Mouse (Mus musculus): ENCODE measurements at regions not wholly inside any gene's neighbourhood (a gene's known extent, or its start where the extent isn't known, plus 50 kb on each side); places are given as distances from the start of the nearest gene placed in this dataset. TPM values are rescaled to one million over a fixed set of nuclear protein-coding genes. Genes with fewer than 3 reads are reported as not detected.

- DNase-seq (ENCODE audit: low spot score) = no peak
These were observed 131.0 kb upstream of the Cnr1 start for GRCm38 (mm10) chr4:33793398-33793797.

GRCm38 (mm10) chr4:33795461-33795860 is 128.9 kb upstream of the Cnr1 start:
- no peak for DNase-seq (ENCODE audit: low spot score)

DNA sequence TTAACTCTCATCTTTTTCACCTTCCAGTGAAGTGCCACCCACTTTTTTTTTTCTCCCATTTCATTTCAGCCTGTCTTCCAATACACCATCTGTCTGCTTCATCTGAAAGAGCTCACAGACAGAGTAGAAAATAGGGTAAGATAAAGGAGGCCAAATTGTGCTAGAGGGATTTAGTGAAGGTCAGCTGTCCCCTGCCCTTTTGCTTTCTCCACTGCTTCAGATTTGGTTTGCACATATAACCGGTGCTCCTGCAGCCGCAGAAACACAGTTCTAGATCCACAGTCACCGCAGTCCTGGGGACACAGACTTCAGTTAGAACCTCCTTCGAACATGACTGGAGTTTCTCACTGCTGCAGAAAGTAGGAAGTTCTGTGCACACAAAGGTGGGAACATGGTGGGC is 126.4 kb upstream of the Cnr1 start:
- no peak for DNase-seq (ENCODE audit: low spot score)

GRCm38 (mm10) chr4:33798654-33799053 is 125.7 kb upstream of the Cnr1 start:
- no peak for DNase-seq (ENCODE audit: low spot score)

GRCm38 (mm10) chr4:33799110-33799509 is 125.3 kb upstream of the Cnr1 start:
- DNase-seq (ENCODE audit: low spot score) = no peak

GRCm38 (mm10) chr4:33799831-33800230 is 124.6 kb upstream of the Cnr1 start:
- no peak for DNase-seq (ENCODE audit: low spot score)

DNA sequence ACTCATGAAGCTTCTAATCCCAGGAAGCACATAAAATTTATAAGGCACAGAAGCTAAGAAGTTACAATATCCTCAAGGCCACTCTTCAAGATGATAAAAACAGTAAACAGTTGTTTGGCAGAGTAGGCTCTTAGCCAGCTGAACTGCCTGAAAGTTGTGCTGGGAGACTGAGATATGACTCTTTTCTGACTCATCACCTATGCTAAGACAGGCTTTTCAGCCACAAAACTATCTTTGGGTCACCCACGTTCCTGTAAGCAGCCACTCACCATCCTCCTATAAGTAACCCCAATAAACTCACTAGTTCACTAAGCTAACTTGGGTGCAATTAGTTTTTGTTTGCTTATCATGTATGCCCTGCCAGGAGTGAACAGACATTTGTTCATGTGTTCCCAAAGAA is 112.1 kb upstream of the Cnr1 start:
- no peak for DNase-seq (ENCODE audit: low spot score)

DNA sequence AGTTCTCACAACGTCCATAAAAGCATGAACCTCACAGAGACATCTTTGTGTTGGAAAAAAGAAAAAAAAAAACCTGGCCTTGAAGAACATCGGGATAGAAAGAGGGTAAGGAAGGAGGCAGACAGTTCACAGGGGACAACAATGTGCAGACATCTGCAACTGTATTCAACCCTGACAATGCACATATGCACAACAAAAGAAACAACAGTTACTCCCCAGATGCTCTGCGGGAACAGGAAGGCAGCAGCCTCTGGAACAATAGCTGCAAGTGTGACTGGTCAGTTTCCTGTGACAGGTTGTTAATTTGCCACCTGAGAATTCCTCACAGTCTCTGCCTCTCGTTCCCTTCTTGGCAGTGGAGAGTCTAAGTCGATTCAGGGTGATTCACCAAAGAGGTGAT is 100.5 kb upstream of the Cnr1 start:
- DNase-seq (ENCODE audit: low spot score) = no peak

DNA sequence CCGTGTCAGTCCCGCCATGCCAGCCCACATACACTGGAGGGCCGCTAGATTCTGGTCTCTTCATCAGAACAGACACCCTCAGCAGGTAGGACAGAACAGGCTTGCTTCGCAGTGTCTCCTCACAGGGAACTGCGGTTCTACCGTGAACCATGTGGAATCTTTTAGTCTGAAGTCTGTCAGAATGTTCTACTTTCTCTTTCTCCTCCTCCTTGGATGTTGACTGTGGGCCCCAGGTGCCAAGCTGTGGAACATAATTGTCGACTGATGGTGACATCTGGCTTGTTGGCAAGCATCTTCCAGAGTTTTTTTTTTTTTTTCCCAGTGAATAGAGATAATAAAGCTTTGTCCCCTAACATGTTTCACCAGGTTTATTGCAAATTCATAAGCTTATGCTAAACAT is 91.3 kb upstream of the Cnr1 start:
- no peak for DNase-seq (ENCODE audit: low spot score)

- DNase-seq (ENCODE audit: low spot score) = no peak
These were observed 86.0 kb upstream of the Cnr1 start for GRCm38 (mm10) chr4:33838436-33838835.

- no peak for DNase-seq (ENCODE audit: low spot score)
These were observed 84.3 kb upstream of the Cnr1 start for GRCm38 (mm10) chr4:33840119-33840518.

- no peak for DNase-seq (ENCODE audit: low spot score)
These were observed 78.6 kb upstream of the Cnr1 start for GRCm38 (mm10) chr4:33845611-33846395.

DNA sequence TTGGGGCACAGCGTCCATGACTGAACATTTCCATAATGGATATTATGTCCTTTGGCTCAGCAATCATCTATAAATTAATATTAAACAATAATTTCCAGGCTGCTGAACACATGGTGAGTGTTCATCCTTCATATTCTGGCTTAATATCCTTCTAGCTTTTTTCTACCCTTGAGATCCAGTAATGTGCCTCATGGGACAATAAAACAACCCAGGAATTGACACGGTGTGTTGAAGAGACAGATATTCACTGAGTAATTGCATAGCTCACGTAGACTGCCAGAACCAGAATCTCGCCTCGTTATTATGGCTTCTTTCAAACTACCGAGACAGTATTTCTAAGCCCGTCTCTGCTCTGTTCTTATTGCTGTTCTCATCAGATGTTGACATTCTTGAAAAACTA is 74.1 kb upstream of the Cnr1 start:
- no peak for DNase-seq (ENCODE audit: low spot score)

DNA sequence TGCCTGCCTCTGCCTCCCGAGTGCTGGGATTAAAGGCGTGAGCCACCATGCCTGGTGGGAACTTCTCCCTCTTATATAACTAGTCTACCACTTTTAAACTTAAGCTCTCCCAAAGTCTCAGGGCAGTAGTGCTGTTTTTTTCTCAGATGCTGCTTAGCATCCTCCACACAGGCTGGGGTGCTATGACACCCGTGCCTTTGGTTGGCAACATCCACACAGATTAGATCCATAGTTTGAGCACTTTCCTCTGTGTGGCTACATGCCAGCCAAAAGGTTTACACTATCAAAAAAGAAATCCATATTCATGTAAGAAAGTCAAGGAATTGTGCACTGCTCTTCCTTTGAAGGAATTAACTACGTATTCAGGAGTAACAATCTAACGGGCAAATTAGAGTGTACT is 72.1 kb upstream of the Cnr1 start:
- no peak for DNase-seq (ENCODE audit: low spot score)

GRCm38 (mm10) chr4:33855112-33855511 is 69.3 kb upstream of the Cnr1 start:
- DNase-seq (ENCODE audit: low spot score) = no peak

- no peak for DNase-seq (ENCODE audit: low spot score)
These were observed 57.3 kb upstream of the Cnr1 start for GRCm38 (mm10) chr4:33867126-33867525.

DNA sequence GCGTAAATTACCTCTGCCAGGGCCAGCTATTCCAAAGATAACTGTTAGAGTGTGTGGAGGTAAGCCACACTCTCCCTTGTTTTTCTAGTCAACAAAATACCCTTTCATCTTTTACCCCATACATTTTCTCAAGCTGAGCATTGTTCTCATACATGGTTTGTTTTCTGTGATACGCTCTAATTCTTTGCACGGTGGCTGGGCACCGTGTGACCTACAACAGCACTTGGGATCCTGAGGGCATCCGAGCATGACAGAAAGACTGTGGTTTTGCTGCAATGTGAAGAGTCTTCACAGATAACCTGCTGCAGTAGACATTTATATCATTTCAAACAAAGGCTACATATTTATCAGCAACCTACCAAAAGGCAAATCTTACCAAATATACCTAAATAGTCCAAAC is 55.1 kb upstream of the Cnr1 start:
- no peak for DNase-seq (ENCODE audit: low spot score)

Small RNAs in the stretch of these regions (microRNA-seq; reads per million reads assigned to microRNA genes)
- not detected for gene Gm23304

All from heart, adult 8-10 months (tissue).